Mouse (Mus musculus): ENCODE data around the gene Ifnar2. TPM values are rescaled to one million over a fixed set of nuclear protein-coding genes. Genes with fewer than 3 reads are reported as not detected.

Gene Ifnar2
- total RNA-seq, 2 experiments from 2014 or later = 39.7 to 40.4 TPM

DNA sequence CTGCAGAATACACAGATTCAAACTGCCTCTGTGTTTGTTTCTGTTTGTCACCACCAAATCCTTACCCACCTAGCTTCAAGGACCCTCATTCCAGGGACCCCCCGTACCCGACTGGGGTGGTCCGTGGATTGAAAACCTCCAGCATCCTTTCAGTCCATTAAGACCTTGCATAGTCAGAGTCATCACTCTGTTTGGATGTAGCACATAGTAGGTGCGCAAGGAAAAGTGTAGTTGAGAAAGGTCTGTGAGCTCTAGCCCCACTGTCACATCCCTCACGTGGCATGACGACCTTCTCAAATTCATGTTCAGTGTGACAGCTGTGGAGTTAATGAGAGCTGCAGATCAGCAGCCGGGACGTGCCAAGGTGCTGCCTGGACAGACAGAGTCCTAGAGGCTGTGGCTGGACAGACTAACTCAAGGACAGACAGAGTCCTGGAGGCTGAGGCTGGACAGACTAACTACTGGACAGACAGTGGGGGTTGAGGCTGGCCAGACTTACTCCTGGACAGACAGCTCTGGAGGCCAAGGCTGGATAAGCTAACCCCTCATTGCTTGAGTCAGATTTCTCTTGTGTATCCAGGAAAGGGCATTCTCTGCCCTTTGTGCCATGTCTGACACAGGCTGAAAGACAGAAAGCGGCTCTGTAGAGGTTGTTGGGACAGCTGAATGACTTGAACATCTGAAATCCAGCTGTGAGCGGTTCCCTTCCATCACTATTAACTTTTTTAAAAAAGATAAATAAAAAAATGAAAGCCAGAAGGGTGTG lies 15.6 kb upstream of the Ifnar2 start:
- intact Hi-C loops (cut with DNase I) = loop anchor here (5.0 kb wide), 1 partner anchor 155 kb away; no protein-coding TSS in a partner anchor
- no peak for DNase-seq

DNA sequence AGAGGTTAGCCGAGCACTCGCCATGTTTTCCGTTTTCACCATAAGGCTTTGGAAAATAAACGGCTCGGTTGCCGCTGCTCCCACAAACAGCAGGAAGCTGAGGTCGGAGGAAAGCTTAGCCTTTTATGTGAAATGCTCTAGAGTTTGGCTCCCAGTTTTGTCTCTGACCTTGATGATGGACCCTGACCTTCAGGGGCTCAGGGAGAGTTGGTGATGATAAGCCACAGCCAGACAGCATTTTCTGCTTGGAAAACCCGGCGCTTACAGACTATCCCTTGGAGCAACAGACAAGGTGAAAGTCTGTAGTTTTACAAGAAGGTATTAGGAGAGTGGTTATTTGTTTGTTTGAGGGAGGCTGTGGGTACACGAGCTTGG lies 15.1 kb upstream of the Ifnar2 start:
- DNase-seq = no peak
- intact Hi-C loops (cut with DNase I) = loop anchor here (5.0 kb wide), 1 partner anchor 155 kb away; no protein-coding TSS in a partner anchor

DNA sequence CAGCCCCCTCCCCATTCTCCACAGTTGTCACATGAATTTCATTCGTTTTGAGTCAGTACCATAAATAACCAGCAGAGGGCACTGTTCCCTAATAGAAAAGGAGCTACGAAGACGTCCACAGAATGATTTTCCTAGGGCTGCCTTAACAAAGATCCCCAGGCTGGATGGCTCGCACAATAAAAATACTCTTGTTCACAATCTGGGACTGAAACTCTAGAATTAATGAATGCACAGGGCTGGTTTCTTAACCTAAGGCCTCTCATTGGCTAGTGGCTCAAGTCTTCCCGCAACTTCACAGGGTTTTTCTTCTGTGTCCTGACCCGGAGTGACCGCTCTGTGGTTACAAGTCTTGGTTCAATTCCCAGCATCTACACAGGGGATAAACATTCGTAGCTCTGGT lies 14.0 kb upstream of the Ifnar2 start:
- intact Hi-C loops (cut with DNase I) = loop anchor here (5.0 kb wide), 1 partner anchor 154 kb away; no protein-coding TSS in a partner anchor
- peak; percentile 56 to 69 for DNase-seq

DNA sequence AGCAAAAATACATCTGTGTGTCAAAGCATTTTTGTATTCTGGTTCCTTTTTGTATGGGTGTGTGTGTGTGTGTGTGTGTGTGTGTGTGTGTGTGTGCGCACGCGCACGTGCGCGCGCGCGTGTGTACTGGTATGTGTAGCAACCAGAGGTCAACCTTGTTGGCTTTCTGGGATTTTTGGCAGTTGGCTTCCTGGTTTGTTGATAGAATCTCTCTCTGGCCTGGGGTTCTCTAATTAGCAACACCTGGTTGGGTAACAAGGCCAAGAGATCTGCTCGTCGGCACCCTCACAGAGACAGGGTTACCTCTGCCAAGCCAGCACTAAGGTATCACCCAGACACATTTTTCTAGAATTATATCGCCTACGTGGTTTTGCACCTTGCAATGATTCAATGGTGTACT lies 13.1 kb upstream of the Ifnar2 start:
- intact Hi-C loops (cut with DNase I) = loop anchor here (1.0 to 5.0 kb wide), 3 partner anchors 31 to 153 kb away; no protein-coding TSS in a partner anchor
- DNase-seq = no peak

DNA sequence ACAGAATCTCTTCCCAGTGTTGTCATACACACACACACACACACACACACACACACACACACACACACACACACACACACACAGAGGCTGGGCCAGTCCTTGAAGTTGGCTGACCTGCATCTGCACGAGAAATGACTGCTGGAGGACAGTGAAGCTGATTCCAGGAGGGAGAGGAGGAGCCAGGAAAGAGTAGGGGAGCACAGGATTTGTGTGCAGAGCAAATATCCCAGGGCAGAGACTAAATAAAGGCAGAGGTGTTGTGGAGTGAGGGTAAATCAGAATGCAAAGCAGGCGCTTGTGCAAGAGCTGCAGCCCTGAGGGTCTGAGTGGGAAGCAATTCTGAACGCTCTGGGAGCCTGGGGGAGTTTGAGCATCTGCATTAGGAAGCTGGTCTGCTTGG lies 12.4 kb upstream of the Ifnar2 start:
- DNase-seq = no peak
- intact Hi-C loops (cut with DNase I) = no loop called here

DNA sequence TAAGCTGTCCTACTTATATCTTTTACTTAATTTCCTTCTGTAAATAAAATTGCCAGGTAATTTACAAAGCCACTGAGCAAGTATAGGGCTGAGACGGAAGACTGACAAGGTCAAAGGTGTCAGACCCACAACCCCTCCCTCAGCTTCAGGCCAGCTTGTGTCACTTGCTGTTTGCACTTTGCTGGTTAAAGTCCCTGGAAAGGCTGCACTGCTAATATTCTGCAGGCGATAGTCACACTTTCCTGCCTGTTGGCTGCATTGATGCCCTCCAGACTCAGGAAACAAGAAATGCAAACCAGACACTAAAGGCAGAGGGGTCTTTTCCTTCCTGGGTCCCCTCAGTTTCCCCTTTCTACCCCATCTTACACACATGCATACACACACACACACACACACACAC lies 10.6 kb upstream of the Ifnar2 start:
- intact Hi-C loops (cut with DNase I) = loop anchor here (2.0 kb wide), 1 partner anchor 25 kb away; no protein-coding TSS in a partner anchor

DNA sequence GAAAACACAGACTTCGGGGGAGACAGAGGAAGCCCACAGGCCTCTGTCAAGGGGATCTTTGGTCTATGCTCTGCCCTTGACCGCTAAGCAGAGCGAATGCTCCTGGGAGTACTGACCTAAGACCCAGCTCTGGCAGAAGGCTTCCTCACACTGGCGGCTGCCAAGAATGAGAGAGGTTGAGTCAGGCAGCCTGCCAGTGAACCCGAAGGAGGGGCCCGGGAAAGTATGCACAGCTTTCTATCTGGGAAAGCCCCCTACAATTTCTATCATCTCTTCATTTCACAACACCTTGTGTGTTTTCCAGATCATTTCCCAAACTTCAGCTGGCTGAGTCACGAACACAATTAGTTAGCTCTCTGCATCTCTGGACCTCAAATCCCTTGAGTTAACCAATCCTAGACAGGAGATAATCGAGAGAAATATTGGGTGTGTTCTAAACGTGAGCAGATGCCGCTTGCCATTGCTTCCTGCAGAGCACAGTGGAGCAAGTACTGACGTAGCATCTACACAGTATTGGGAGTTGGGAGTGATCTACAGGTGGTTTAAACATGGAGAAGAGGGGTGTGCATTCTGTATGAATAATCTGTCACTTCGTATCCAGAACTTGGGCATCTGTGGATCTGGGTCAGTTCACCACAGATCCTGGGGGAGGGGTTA lies 9.8 kb upstream of the Ifnar2 start:
- DNase-seq = peak; percentile 75 to 76
- intact Hi-C loops (cut with DNase I) = loop anchor here (2.0 kb wide), 1 partner anchor 24 kb away; no protein-coding TSS in a partner anchor

More for the DNA sequence above, 10.6 kb upstream of the Ifnar2 start:
- no peak for DNase-seq

DNA sequence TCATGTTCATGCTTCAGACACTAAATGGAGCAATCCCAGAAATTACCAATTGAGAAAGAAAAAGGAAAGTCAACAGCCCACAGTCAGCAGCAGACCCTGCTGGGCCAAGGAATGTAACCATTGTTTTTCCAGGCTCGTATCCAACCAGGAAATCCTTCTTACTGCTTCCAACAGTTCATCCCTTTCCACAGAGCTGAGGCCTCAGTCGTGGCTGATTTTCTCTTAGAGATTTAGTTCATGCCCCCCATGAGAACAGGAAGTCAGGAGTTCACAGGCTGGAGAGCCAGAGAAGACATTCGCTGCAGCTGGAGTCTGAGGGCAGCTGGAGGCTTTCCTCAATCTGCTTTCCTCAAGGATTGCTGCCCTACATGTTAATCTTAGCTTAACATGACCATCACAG lies 9.1 kb upstream of the Ifnar2 start:
- intact Hi-C loops (cut with DNase I) = loop anchor here (2.0 kb wide), 1 partner anchor 23 kb away; no protein-coding TSS in a partner anchor
- peak; percentile 45 to 56 for DNase-seq

DNA sequence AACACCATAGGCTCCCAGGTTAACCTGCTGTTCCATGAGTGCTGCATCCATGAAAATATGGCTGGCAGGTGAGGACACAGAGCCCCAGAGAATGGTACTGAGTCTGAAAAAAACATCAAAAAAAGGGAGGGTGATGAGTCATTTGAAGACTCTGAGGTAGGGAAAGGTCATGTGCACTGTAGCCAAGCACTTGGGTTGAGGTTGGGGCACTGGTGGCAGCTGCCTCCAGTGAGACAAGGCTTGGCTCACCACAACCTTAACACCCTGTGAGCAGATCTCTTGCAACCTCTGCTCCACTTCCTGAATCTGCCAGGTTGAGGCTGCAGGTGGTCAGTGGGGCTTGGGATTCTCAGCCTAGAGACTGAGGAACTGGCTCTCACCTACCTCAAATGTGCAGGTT lies 6.0 kb upstream of the Ifnar2 start:
- DNase-seq = no peak
- intact Hi-C loops (cut with DNase I) = no loop called here

DNA sequence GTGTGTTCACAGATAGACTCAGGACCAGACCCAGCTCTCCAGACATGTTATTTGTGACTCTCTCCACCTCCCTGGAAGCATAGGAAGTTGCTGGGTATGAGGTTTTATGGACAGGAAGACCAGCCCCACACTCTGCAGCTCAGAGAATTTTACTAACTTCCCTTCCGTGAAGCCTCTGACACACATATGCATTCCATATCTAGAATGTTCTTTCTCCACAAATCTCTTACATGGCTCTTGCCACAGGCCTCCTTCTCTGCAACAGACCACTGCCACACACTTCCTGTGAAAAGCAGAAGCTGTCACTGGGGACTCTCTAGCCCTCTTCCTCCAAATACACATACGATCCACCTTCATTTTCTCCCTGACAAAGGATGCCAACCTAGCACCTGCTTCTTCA lies 5.5 kb upstream of the Ifnar2 start:
- no peak for DNase-seq
- intact Hi-C loops (cut with DNase I) = no loop called here

DNA sequence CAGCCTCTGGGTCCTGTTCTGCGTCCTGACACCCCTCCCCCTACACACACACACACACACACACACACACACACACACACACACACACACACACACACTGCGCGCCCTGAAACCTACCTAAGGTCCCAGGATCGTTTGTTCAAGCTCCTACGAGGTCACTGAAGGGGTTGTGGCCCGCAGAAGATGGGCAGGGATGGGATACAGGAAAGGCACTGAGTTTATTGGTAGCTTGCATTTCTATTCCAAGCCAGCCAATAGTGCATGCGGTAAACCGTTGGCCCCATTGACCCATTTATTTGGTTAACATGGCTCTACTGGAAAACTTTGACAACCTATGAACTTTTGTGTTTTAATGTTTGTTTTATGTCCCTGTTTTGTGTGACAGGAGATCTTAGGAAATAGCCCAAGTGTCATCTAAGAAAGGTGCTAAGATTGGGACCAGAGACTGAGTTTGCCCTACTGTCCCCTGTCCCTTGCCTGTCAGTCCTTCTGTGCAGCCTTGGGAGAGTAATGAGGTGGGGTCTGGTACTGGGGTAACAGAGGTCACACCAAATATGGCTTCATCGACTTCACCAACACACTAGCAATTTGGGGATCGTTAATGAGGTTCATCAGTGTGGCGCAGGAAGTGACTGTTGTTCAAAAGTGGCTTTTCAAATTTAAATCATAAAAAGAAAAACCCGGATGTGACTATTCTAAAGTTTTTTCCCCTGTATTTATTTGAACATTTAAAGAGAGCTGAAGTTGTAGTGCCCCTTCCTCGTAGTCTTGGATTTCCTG lies 1.1 kb downstream of the Ifnar2 start:
- DNase-seq = peak in 1 of 2 experiments; percentile 38

DNA sequence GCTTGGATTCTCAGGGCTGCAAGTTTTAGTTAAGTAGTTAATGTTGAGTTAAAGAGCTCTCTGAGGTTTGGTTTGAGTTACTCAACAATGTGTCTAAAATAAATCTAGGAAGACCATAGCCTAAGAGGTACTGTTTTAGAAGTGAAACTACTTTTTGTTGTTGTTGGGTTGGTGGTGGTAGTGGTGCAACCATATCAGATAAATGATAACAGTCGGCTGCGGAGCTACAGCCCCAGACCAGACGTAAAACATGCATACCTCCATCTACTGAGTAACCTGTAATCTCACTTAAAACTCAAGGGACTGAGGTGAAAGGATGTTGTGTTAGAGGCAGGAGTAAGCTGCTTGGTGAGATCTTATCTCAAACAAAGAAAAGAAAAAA lies 1.7 kb downstream of the Ifnar2 start:
- no peak for DNase-seq
- intact Hi-C loops (cut with DNase I) = no loop called here

More for the DNA sequence above, 1.1 kb downstream of the Ifnar2 start:
- intact Hi-C loops (cut with DNase I) = loop anchor here (2.0 kb wide), 1 partner anchor 33 kb away; the partner anchor contains the start of gene Il10rb

DNA sequence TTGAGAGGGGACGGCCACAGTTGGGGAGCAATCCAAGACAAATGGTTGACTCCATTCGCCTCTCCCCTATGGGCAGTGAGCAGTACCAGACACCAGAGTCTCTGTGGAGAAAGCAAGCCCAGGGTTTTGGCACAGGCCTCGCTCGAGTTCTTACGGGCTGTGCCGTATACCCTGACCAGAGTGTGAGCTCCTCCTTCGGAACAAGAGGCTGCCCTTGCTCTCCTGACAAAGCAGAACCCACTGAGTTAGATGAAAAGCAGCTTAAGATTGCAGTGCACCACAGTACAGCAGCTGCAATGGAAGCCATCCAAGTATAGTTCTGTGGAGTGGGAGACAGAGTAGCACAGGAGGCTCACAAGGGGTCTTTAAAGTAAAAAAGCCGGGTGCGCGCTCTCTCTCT lies 4.1 kb downstream of the Ifnar2 start:
- DNase-seq = no peak
- intact Hi-C loops (cut with DNase I) = no loop called here

DNA sequence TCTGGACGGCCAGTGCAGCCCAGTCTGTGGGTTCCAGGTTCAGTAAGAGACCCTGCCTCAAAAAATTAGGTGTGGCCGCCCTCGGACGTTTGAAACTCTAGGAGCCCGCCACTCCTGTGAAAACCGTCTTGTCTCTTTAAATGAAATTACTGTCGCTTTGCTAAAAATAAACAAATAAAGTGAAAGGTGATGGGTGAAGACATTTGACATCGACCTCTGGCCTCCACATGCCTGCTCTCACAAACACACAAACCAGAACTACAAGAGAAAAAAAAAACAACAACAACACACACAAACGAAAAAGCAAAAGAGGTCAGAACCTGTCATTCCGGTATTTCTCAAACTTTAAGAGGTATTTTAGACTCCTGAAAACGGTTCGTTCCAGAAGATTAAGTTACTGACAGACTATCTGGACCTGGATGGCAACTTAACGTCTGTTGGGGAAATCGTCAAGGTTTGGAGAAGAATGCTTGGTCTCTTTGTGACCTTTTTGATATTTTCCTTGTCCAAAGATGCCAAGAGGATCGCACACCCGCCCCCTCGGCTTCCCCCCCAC lies 5.9 kb downstream of the Ifnar2 start:
- intact Hi-C loops (cut with DNase I) = no loop called here

DNA sequence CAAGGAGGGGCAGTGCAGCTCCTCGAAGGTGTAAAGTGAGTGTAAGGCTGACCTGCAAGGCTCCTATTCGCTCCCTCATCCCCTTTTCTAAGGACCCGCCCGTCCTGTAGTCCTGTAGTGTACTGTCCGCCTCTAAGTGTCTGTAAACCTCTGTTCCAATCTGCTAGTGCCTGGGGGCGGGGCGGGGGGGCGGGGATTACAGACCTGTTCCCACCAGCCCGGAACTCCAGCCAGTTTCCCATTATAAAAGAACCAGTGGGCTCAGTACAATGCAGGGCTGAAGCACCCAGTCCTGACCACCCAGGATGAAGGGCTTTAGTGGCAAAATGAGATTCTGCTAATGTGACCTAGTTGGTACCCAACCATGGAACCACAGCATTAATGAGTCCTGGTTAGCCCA lies 6.4 kb downstream of the Ifnar2 start:
- DNase-seq = peak in 1 of 2 experiments; percentile 35
- intact Hi-C loops (cut with DNase I) = no loop called here

More for the DNA sequence above, 5.9 kb downstream of the Ifnar2 start:
- no peak for DNase-seq

DNA sequence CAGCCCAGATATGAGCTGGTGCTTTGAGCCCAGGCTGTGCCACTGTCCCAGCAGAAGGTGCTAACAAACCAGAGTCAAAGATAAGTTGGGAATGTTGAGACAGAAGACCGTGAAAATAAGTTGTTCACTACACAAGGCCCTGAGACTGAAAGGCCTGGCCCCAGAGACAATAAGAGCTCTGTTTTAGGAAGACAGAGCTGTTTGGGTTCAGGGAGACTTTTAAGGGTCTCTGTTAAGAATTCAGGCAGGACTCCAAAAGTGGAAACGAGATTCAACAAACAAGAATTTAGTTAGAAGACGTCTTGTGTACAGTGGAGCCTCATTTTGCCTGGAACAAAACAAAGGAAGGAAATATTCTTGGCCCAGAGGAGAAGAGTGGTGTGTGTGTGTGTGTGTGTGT lies 6.8 kb downstream of the Ifnar2 start:
- intact Hi-C loops (cut with DNase I) = no loop called here
- no peak for DNase-seq

DNA sequence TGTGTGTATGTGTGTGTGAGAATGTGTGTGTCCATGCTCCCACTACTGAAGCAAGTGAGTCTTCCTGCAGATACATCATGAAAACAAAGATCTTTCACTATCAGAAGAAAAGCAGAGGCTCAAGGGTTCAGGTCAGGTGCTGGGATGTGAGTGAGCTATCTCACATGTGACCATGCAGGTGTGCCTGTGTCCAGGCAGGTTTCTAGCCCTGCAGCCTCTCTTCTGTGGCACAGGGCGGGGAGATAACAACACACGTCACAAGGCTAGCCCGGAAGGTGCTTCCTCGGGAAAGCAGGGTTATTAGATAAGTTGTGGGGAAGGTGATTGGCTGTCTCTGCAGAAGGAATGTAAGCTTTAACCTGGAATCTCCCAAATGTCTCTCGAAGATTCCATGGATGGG lies 7.6 kb downstream of the Ifnar2 start:
- intact Hi-C loops (cut with DNase I) = no loop called here
- no peak for DNase-seq

DNA sequence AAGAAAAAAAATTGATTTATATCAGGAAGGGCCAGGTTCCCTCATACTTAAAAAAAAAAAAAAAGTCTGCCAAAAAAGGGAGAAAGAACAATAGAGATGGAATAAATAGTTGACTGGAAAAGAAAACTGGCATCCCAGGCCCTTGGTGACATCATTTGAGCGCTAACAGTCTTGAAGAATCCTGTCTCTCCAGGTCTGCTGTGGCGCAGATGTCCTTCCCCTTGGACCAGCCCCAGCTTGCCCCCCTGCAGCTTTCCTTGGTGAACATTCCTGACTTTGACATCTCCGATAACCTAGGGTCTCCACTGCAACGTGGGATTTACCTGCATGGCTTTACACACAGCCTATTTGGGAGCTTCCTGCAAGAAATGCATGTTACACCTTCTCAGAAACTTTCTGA lies 9.0 kb downstream of the Ifnar2 start:
- DNase-seq = no peak
- intact Hi-C loops (cut with DNase I) = no loop called here

DNA sequence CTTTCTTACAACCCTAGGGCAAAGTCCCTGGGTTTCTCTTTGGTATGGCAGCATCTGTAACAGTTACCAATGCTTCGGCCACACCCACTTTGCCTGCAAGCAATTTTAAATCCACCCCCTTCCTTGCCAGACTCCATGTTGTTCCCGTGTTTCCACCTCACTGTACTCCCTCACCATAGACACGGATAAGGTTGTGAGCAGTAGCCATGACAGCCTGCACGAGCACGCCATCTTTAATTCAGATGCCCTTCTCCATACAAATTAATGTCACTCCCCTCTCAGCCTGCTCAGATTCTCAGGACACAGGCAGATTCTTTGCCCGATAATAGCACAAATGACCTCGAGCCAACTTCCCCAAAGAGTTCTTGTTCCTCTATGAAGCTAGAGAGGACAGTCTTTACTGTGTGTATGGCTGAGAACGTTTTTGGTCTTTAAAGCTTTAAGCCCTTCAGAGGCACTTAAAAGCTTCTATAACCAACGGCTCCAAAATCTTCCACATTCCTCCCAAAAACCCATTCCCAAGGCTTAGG lies 9.7 kb downstream of the Ifnar2 start:
- intact Hi-C loops (cut with DNase I) = no loop called here
- DNase-seq = no peak

DNA sequence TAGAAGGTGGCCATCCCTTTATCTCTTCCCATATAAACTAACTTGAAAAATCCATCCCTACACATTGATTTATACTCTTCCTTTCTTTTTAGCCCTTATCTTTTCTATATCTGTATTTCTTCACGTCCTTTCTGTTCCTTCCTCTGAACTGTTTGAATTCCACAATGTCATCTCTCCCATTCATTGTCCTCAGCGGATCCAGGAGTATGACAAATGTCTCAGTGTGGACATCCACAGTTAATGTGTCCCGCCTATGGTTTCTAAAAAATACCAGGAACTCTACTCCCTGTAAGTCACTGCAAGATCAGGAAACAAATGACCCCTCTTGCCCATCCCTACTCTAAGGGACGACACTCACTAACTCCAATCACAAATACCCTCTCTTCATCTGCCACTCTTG lies 11.6 kb downstream of the Ifnar2 start:
- intact Hi-C loops (cut with DNase I) = no loop called here

More for the DNA sequence above, 11.6 kb downstream of the Ifnar2 start:
- no peak for DNase-seq
